Mouse (Mus musculus) neutrophil, adult 5-6 weeks (primary cell): ENCODE data around the gene Bbs4. TPM values are rescaled to one million over a fixed set of nuclear protein-coding genes. Genes with fewer than 3 reads are reported as not detected.

Source experiments
- total RNA-seq: library from RNA; stranded (forward); fragments of 200-1000 nt; gene quantifications from 2 replicates; pipeline ENCODE4 v1.2.3, GENCODE M21; 2017

The Bbs4 gene
- total RNA-seq, 1 experiment from 2014 or later = 8.7 TPM

Other genes with a start within 250 kb of the Bbs4 start
- gene Adpgk, start 62.0 kb downstream of the Bbs4 start, total RNA-seq = 54.1 and 58.5 TPM in 2 replicates
- 146 and 152 TPM in 2 replicates for gene Arih1, start 133.1 kb upstream of the Bbs4 start, total RNA-seq
- gene Hexa, start 186.0 kb upstream of the Bbs4 start, total RNA-seq = 104 and 105 TPM in 2 replicates
- gene Tmem202, start 186.3 kb upstream of the Bbs4 start, total RNA-seq = 5.4 and 6.2 TPM in 2 replicates
- not detected in 2 replicates for gene Celf6, start 224.4 kb upstream of the Bbs4 start, total RNA-seq